Mouse (Mus musculus) cerebellum, adult 18-20 months (tissue): Measurements from ENCODE around the gene Vmn2r79.
"Not testable (repeated sequence)": the region's sequence is repeated elsewhere in the genome, so short reads cannot be mapped to it uniquely, and the experiment has no call there.

Experiments
- DNase-seq, 2 experiments: peaks; one replicate each; pipeline ENCODE4 v3.0.0; 2021

Vmn2r79 gene

GRCm38 (mm10) chr7:86995815-86996214, at the start of gene Vmn2r79:
Vmn2r79 (plus strand) TSS chr7:86996115.
- not testable (repeated sequence) for DNase-seq

- DNase-seq, result no peak
These were observed 1.2 kb upstream of the Vmn2r79 start for GRCm38 (mm10) chr7:86994700-86995099.

GRCm38 (mm10) chr7:87026486-87026885, 30.6 kb downstream of the Vmn2r79 start:
- not testable (repeated sequence) for DNase-seq

- DNase-seq, result no peak
These were observed 67.7 kb downstream of the Vmn2r79 start for GRCm38 (mm10) chr7:87063576-87063975.
